Mouse (Mus musculus): ENCODE data around the gene Gapdh.

- TF ChIP-seq CTCF (IDR thresholded peaks at IDR 0.05; ENCODE audit: low read depth, low read length) (no peak), POLR2AphosphoS5 (IDR thresholded peaks at IDR 0.05; ENCODE audit: insufficient replicate concordance, low read depth, low read length) (no peak)
Observed at GRCm38 (mm10) chr6:125143904-125144303, 22.4 kb downstream of the Gapdh start.
